Mouse (Mus musculus): ENCODE measurements at regions not wholly inside any gene's neighbourhood (a gene's known extent, or its start where the extent isn't known, plus 50 kb on each side); places are given as distances from the start of the nearest gene placed in this dataset.

DNA sequence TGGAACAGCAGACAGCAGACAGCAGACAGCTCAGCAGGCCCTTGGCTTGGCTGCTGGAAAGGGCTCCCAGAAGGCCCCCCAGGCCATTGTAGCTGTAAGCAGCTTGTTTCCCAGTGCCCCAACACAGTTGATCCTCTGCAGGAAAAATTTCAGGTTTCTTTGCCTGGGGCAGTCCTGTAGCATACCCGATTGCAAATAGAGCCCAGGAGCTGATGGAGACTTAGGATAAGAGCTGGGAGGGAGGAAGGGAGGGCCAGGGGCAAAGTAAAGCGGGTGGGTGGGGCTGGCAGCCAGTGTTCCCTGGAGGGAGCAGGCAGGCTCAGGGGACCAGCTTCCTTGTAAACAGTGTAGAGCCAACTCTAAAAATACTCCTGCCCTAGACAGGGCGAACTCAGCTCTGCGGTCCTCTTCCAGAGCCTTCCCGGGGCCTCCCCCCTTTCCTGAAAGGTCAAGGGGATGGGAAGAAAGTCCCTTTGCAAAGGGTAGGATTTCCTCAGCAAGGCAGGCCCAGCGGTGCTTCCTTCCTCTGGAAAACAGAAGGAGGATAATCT is 101.8 kb upstream of the Jun start:
- in situ Hi-C loops (cut with MboI, MseI) = loop anchor here in 1 of 2 experiments (25.0 kb wide), 2 partner anchors 542 to 1817 kb away; partner anchors contain the start of genes Ift74, Plaa and Tusc1

DNA sequence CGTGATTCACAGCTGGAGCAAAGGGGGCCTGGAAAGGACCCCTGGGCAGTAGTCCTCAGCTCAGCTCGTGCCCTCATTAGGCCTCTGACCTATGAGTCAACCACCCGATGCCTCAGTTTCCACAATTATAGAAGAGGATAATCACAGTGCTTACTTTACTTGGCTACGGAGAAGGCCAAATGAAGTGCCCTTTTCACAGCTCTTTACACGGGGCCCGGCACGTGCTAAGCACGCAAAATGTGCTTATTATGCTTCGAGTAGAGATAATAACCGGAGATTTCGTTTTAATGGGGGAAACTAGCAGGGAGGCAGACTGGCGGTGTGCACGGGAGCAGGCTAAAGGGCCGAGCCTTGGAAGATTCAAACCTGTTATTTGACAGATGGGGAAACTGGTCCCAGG is 102.4 kb upstream of the Jun start:
- in situ Hi-C loops (cut with MboI, MseI) = loop anchor here in 1 of 2 experiments (25.0 kb wide), 2 partner anchors 542 to 1817 kb away; partner anchors contain the start of genes Ift74, Plaa and Tusc1

DNA sequence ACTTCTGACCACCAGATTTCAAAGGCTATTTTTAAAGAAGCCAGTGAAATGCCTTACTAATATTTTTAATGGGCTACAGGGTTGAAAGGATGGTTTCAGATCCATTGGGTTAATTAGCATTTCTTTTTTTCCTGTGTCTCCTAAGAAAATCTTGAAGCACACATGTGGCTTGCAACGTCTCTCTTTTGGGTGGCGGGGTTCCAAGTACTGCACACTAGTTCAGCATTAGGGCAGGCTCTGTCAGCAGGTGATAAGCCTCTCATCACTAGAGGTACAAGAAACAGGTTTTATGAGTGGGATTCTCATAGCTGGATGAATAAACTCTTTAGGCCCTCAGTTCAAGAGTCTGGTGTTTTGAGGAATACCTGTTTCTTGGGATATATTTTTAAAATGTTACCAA is 103.2 kb upstream of the Jun start:
- in situ Hi-C loops (cut with MboI, MseI) = loop anchor here in 1 of 2 experiments (25.0 kb wide), 2 partner anchors 543 to 1818 kb away; partner anchors contain the start of genes Ift74, Plaa and Tusc1

DNA sequence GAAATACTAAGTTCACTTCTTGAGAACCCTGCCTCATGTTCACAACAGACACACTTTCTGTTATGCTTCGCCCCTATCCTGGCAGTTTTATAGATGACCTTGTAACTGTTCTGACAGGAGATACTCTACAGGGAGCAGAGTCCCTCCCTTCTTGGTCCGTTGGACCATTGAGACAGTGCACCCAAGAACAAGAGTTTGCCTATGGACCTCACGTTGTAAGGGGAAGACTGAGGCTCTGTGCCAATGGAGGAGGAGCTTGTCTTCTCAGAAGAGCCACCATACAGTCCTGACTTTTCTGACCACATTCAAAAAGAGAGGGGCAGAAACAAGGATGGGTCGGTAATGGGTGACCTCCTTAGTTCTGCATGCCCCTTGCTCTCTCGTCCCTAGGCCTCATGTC is 103.8 kb upstream of the Jun start:
- in situ Hi-C loops (cut with MboI, MseI) = loop anchor here in 1 of 2 experiments (25.0 kb wide), 2 partner anchors 543 to 1818 kb away; partner anchors contain the start of genes Ift74, Plaa and Tusc1

DNA sequence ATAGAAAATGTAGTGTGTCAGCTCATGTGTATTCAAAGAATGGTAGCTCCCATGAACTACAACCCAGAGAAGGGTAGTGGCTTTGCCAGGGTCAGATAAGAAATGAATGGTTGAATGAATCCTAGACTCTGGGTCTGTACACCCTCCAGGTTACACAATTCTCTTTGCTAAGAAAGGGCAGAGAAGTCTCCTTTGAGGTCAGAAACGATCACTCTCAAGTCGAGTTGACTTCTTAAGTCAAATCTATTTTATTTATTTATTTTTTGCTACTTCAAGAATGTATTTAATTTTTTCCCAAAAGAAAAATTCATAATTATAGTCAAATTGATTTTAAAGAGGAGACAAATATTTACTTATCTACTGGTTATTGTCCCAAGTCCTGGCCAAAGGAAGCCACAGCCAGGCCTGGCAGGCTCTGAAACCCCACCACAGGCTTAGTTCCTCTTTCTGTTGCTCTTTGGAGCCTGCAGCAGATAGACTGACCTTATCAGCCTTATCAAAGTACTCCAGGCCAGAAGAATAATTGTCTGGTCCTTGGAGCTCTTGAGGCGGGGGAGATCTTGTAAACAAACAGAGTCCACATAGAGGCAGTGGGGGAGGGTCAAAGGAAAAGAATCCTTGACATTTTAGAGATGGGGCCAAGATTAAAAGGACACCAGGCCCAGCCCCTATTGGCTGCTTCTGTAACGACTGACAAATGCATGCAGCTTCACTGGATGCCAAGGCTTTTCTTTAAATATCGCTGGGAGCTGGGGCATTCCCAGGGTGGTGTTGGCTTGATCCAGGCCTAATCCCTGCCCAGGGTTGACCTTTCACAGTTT is 104.6 kb upstream of the Jun start:
- in situ Hi-C loops (cut with MboI, MseI) = loop anchor here in 1 of 2 experiments (25.0 kb wide), 2 partner anchors 544 to 1819 kb away; partner anchors contain the start of genes Ift74, Plaa and Tusc1

DNA sequence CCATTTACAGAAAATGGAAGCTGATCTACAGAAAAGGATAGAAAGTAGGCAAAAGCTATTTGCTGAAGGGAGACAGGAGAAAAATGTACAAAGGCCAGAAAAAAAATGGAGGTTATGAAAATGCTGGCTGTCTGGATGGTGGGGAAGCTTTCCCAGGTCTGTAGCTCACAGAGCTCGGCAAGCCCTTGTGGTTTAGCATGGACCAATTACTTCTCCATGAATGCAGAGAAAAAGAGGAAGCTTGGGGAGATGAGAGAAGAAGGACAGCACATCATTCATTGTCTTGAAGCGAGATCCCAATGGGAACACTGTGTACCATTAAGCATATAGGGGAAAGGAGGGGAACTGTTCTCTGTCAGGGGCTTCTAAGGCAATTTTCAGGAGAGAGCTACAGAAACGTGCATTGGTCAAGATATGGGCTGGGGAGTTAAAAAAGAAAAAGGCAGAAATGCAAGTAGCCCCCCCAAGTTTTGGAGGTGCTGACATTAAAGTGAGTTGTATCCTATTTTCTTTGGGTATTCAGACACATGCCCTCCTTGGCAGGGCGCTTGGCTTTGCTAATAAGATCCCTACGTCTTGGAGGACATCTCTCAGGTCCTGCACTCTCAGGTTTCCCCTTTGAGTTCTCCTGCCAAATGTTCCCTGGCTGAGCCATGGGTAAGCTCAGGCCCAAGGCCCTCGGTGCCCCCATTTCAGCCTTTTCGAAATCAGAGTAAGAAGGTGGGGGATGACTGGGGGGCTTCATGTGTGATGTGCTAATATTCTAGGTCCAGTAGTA is 105.8 kb upstream of the Jun start:
- in situ Hi-C loops (cut with MboI, MseI) = loop anchor here in 1 of 2 experiments (25.0 kb wide), 2 partner anchors 546 to 1821 kb away; partner anchors contain the start of genes Ift74, Plaa and Tusc1

DNA sequence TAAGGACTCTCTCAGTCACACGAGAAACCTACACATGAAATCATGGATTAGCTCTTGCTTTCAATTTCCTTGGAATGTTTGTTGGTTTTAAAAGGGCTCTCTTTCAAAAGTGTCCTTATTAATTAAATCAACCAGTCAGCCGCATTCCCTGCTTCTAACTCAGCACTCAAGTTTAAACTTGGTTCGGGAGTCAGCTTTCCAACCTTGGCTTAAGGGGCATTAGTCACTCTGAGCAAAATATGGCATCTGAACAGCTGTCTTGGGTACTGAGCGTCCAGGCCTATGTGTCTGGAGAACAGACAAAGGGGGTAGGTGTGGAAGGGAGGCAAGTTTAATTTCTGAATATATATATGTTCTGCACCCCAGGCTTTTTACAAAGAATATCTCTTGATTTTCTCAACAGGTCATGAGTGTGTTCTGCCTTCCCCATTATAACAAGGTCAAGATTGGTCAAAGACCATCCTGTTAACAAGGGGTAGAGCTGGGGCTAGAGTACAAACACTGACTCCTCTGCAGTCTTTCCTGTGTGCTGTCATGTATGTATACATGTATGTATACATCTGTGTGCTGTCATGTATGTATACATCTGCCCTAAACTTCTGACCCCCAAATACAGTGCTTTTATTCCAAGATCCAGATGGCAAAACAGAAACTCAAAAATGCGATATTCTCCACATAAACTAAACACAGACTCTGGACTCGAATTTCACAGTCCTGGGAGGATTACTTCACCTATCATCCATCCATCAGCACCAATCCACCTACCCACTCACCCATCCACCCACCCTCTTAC is 106.8 kb upstream of the Jun start:
- in situ Hi-C loops (cut with MboI, MseI) = loop anchor here in 1 of 2 experiments (25.0 kb wide), 2 partner anchors 547 to 1822 kb away; partner anchors contain the start of genes Ift74, Plaa and Tusc1

DNA sequence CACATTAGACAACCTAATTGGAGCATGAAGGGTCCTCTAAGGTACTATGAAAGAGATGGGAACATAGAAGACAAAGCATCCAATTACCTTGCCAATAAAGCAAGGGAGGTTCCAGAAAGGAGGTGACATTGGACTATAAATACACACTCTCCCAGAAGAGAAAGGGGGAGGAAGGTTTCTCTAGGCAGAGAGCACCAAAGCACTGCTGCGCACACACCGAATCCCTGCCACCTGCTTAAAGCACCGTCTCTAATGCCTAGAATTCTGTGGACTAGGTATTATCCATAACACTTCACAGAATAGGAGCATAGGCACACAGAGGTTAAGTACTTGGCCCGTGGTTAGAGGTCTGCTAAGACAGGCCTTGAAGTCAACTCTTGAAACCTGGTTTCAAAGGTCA is 107.8 kb upstream of the Jun start:
- in situ Hi-C loops (cut with MboI, MseI) = loop anchor here (5.0 to 25.0 kb wide), 4 partner anchors 63 to 1823 kb away; partner anchors contain the start of genes Ift74 (in 1 of the 2), Jun (in 1 of the 2), Plaa (in 1 of the 2) and Tusc1 (in 1 of the 2)

DNA sequence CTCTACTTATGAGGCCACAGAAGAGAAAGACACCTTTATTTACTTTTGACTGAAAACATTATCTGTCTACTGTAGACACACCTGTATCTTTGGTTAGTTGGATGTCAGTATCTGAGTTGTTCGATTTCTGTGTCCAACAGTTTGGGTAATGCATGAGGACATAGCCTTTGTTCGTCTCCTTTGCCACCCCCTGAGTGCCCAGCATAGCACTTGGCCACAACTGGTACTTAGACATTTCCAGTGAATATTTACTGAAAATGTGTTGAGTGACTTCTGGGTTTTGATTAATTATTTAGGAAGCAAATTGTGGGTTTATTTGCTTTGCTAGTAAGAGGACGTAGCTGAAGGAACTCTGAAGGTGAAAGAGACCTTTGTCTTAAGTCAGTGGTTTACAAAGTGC is 108.4 kb upstream of the Jun start:
- in situ Hi-C loops (cut with MboI, MseI) = loop anchor here (5.0 to 25.0 kb wide), 4 partner anchors 63 to 1823 kb away; partner anchors contain the start of genes Ift74 (in 1 of the 2), Jun (in 1 of the 2), Plaa (in 1 of the 2) and Tusc1 (in 1 of the 2)

DNA sequence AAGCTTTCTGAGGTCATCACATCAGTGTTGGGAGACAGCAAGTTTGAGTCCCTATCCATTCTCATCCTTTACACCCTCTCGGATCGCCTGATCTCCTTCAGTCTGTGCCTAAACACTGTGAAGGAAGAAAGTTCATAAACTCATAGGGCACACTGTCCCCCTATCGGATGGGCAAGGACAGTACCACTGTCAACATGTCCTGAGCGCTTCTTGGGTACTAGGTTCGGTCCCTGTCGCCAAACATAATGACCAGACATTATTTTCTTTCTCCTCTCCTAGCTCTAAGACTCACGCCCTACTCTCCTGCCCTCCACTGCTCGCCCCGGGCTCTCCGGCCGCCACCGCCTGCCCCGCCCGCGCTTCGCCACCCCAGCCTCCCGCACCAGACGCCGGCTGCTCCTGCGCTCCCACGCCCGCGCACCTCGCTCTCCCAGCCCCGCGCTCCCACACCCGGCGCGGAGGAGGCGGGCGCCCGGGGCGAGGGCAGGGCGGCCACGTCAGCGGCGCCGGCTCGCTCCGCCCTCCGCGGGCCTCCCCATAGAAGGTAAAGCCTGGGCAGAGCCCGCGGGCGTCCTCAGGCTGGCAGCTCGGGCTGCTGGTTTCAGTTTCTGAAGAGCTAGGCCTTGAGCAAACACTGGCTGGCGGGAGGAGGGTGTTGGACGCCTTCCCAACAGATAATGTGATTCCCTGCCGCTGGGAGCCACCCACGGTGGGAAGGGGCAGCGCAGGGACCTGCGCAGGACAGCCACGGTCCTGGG is 109.1 kb upstream of the Jun start:
- in situ Hi-C loops (cut with MboI, MseI) = loop anchor here (5.0 to 25.0 kb wide), 4 partner anchors 64 to 1824 kb away; partner anchors contain the start of genes Ift74 (in 1 of the 2), Jun (in 1 of the 2), Plaa (in 1 of the 2) and Tusc1 (in 1 of the 2)

DNA sequence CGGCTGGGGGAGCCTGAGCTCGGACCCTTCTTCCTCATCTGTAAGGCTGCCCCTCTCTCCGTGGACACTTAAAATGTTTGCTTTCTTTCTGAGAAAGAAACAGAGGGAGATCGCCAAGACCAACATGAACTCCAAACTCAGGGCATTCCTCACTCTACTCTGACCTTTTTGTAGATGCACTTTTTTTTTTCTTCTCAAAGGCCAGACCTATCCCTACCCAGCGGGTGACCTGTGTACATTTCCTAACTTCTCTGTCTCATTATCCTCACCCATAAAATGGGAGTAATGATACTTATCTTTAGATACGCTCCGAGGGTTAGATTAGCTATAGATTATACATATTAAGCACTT is 109.6 kb upstream of the Jun start:
- in situ Hi-C loops (cut with MboI, MseI) = loop anchor here (5.0 to 25.0 kb wide), 4 partner anchors 64 to 1824 kb away; partner anchors contain the start of genes Ift74 (in 1 of the 2), Jun (in 1 of the 2), Plaa (in 1 of the 2) and Tusc1 (in 1 of the 2)

DNA sequence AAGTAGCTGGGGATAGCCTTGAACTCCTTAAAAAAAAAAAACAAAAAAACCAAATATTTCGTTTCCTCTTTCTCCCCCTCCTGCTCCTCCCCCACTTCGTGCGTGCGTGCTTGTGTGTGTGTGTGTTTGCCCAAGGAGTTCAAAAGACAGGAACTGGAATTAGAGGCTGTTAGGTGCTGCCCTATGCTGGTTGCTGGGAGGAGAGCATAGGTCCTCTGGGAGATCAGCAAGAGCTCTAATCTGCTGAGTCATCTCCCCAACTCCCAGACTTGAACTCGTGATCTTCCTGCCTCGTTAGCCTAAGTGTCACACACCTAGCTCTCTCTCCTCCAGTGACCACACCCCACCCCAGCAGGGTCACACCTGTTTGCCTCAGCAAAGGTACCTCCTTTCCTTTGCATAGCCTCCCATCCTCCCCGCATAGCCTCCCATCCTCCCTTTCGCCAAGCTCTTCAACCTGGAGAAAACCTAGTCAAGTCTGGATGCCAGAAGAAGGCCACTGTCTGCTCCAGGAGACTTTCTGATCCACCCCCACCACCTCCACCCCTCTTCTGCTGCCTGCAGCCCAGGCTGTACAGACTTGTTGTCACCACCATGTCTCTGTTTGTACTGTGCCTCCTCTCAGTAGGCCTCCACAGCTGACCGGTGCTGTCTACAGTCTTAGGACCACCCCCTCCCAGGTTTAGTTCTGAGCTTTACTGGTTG is 110.5 kb upstream of the Jun start:
- in situ Hi-C loops (cut with MboI, MseI) = loop anchor here (5.0 to 25.0 kb wide), 4 partner anchors 65 to 1825 kb away; partner anchors contain the start of genes Ift74 (in 1 of the 2), Jun (in 1 of the 2), Plaa (in 1 of the 2) and Tusc1 (in 1 of the 2)

DNA sequence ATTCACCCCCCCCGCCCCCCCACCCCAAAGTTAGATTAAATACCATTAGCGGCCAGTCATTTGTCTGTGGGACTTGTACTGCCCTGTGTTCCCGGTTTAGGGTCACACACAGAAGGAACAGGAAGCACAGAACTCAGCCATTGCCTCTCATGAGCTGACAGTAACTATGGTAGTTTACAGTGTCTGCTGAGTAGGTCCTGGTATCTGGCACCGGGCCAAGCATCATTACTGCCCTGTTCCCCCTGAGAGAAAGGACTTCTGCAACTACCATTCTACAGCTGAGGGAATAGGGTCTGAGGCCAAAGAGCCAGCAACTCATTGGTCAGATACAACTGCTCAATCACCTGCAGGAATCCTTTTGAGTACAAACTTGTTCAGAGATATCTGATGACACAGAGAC is 111.4 kb upstream of the Jun start:
- in situ Hi-C loops (cut with MboI, MseI) = loop anchor here (5.0 to 25.0 kb wide), 4 partner anchors 66 to 1826 kb away; partner anchors contain the start of genes Ift74 (in 1 of the 2), Jun (in 1 of the 2), Plaa (in 1 of the 2) and Tusc1 (in 1 of the 2)

DNA sequence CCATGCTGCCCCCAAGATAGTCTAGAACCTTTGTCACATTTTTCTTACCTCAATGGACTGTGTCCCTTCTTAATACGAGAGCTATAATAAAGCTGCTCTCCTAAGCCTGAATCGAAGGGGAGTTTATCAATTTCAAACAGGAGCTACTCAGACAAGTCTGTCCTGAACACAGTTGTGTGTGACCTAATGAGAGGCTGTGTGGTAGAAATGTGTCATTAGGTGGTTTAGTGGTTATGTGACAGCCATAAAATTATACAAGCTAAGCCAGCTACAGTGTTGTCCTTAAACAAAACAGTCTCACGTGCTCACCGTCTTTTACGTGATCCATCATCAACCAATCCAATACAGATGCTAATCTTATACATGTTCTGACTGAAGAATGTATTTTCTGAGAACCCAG is 114.5 kb upstream of the Jun start:
- in situ Hi-C loops (cut with MboI, MseI) = loop anchor here in 1 of 2 experiments (25.0 kb wide), 2 partner anchors 554 to 1829 kb away; partner anchors contain the start of genes Ift74, Plaa and Tusc1

DNA sequence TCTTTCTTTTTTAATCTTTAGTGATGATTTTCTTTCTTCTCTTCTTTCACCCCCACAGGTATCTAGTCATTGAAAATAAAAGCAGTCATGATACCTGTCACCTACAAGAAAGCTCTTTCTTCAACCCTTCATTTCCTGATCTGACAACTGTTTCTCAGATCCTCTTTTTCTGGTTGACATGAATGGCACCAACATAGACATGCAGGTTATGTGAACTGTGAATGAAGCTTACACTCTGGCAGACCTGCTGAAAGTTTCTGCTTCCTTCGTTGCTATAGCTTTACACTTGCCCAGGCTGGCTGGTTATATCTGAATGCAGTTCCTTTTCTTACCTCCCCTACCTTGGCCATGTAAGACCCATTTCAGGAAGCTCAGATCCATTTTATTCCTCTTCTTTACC is 115.2 kb upstream of the Jun start:
- in situ Hi-C loops (cut with MboI, MseI) = loop anchor here in 1 of 2 experiments (25.0 kb wide), 2 partner anchors 555 to 1830 kb away; partner anchors contain the start of genes Ift74, Plaa and Tusc1

DNA sequence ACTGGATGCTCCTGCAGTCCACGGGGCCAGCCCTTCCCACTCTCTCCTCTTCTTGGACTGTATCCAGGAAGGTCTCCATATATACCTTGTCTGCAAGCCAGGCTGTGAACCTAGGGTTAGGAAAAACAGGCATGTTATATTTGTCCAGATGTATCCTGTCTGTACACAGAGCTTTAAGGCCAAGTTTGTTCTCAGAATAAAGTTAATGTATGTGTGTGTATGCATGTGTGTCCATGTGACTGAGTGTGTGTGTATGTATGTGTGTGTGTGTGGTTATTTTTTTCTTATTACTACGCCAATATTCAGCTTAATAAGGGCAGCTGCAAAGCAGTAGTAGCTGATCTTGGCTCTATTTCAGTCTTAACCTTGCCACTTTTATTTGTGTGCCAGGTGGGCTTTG is 117.7 kb upstream of the Jun start:
- in situ Hi-C loops (cut with MboI, MseI) = loop anchor here in 1 of 2 experiments (25.0 kb wide), 2 partner anchors 557 to 1832 kb away; partner anchors contain the start of genes Ift74, Plaa and Tusc1

DNA sequence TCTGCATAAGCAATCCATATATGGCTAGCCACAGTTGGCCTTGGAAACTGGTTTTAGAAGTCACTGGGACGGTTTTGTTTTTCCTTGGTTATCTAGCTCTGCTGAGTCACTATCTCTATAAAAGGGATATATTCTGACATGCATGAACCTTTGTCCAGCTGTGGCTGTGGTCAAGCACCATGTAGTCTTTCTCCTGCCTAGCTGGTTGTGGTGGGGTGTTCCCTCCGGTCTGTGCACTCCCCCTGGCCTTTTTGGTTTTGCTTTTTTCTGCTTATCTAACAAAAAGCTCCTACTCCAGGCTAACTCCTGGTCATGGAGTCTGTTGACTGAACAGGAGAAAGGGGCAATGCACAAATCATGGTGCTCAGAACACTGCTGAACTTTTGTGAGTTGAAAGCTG is 125.7 kb upstream of the Jun start:
- in situ Hi-C loops (cut with MboI, MseI) = loop anchor here in 1 of 2 experiments (25.0 kb wide), 1 partner anchor 565 kb away; the partner anchor contains the start of genes Ift74 and Plaa

DNA sequence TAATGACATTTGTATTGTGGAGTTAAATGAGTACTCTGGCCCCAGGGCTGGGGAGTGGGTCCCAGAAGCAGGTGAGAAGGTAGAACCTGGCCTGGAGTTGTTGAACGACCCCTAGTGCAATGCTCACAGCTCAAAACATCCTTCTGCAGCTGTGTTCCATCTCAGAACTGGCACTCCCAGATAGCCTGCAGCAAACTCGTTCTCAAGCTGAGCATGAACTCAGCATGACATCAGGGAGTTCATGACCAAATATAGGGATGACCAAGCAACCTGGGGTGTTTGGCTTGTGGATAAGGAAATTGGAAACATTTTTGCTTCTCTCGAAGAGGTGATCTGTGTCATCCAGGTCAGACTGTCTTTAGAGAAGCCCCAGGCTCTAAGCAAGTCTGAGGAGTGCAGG is 126.4 kb upstream of the Jun start:
- in situ Hi-C loops (cut with MboI, MseI) = loop anchor here in 1 of 2 experiments (25.0 kb wide), 1 partner anchor 566 kb away; the partner anchor contains the start of genes Ift74 and Plaa

All from T-helper 17 cell (primary cell).